Mouse (Mus musculus): ENCODE data around the gene 1700042G07Rik.

GRCm38 (mm10) chr4:116192286-116192835, 19.2 kb downstream of the 1700042G07Rik start:
- TF ChIP-seq CTCF (IDR thresholded peaks at IDR 0.05; ENCODE audit: insufficient read depth, low read depth, low read length), result no peak
- no peak for TF ChIP-seq POLR2A (IDR thresholded peaks at IDR 0.05; ENCODE audit: insufficient read depth, low read depth, low read length)
